Mouse (Mus musculus) testis, adult 2 months (tissue): Measurements from ENCODE around the gene Edil3.

Experiments used
- CTCF ChIP-seq: fragments of 200-500 bp; IDR thresholded peaks from 2 replicates; pipeline ENCODE4 v1.5.1; 2012; ENCODE audit warnings: low read depth, mild to moderate bottlenecking, inconsistent platforms, low read length, moderate library complexity; ENCODE audit not compliant: control insufficient read depth, insufficient read depth, insufficient replicate concordance
- POLR2A ChIP-seq: fragments of 200-500 bp; IDR thresholded peaks from 2 replicates; pipeline ENCODE4 v1.6.1; 2012; ENCODE audit warnings: low read depth, mild to moderate bottlenecking, inconsistent platforms, low read length, moderate library complexity; ENCODE audit not compliant: control insufficient read depth

GRCm38 (mm10) chr13:88810097-88810496 lies 11.2 kb upstream of the Edil3 start:
- TF ChIP-seq CTCF = no peak
- TF ChIP-seq POLR2A = no peak
